Mouse (Mus musculus) 3134 (cell line): ENCODE measurements at regions not wholly inside any gene's neighbourhood (a gene's known extent, or its start where the extent isn't known, plus 50 kb on each side); places are given as distances from the start of the nearest gene placed in this dataset.

Experiments used
- DNase-seq: peaks from one replicate; pipeline ENCODE4 v3.0.0-alpha.2; 2011; ENCODE audit warnings: low spot score; ENCODE audit not compliant: insufficient read length; ENCODE audit errors: extremely low read depth

GRCm38 (mm10) chr1:19754346-19754745 lies 545.6 kb downstream of the Tfap2b start:
- DNase-seq = no peak

- no peak for DNase-seq
Measured at GRCm38 (mm10) chr1:19757921-19758436, 549.3 kb downstream of the Tfap2b start.

- no peak for DNase-seq
Measured at GRCm38 (mm10) chr1:19766879-19767278, 558.2 kb downstream of the Tfap2b start.

- DNase-seq = no peak
Measured at GRCm38 (mm10) chr1:19772266-19772665, 563.6 kb downstream of the Tfap2b start.

- no peak for DNase-seq
Measured at GRCm38 (mm10) chr1:19774502-19774901, 565.8 kb downstream of the Tfap2b start.

GRCm38 (mm10) chr1:19777542-19777941 lies 568.8 kb downstream of the Tfap2b start:
- DNase-seq = no peak

- DNase-seq = no peak
Measured at GRCm38 (mm10) chr1:19786971-19787370, 578.3 kb downstream of the Tfap2b start.

GRCm38 (mm10) chr1:19794124-19794523 lies 585.4 kb downstream of the Tfap2b start:
- DNase-seq = no peak

- no peak for DNase-seq
Measured at GRCm38 (mm10) chr1:19825887-19826286, 617.2 kb downstream of the Tfap2b start.

GRCm38 (mm10) chr1:19826455-19827366 lies 618.0 kb downstream of the Tfap2b start:
- no peak for DNase-seq

- DNase-seq = peak; percentile 34
Measured at GRCm38 (mm10) chr1:19849918-19850317, 641.2 kb downstream of the Tfap2b start.

- DNase-seq = no peak
Measured at GRCm38 (mm10) chr1:19857250-19857649, 648.5 kb downstream of the Tfap2b start.

- no peak for DNase-seq
Measured at GRCm38 (mm10) chr1:19868478-19868877, 659.8 kb downstream of the Tfap2b start.

GRCm38 (mm10) chr1:19881193-19881592 lies 672.5 kb downstream of the Tfap2b start:
- no peak for DNase-seq

GRCm38 (mm10) chr1:19899426-19899825 lies 690.7 kb downstream of the Tfap2b start:
- DNase-seq = no peak

- no peak for DNase-seq
Measured at GRCm38 (mm10) chr1:19899889-19900310, 691.2 kb downstream of the Tfap2b start.

- no peak for DNase-seq
Measured at GRCm38 (mm10) chr1:19900983-19901531, 692.3 kb downstream of the Tfap2b start.

- DNase-seq = no peak
Measured at GRCm38 (mm10) chr1:19912194-19912846, 703.6 kb downstream of the Tfap2b start.

- DNase-seq = no peak
Measured at GRCm38 (mm10) chr1:19918762-19919161, 699.1 kb downstream of the Pkhd1 start.

GRCm38 (mm10) chr1:19927192-19927591 lies 690.7 kb downstream of the Pkhd1 start:
- no peak for DNase-seq

- no peak for DNase-seq
Measured at GRCm38 (mm10) chr1:19927736-19928327, 690.0 kb downstream of the Pkhd1 start.
